Mouse (Mus musculus): Measurements from ENCODE around the gene Lrp10.

Lrp10 gene

DNA sequence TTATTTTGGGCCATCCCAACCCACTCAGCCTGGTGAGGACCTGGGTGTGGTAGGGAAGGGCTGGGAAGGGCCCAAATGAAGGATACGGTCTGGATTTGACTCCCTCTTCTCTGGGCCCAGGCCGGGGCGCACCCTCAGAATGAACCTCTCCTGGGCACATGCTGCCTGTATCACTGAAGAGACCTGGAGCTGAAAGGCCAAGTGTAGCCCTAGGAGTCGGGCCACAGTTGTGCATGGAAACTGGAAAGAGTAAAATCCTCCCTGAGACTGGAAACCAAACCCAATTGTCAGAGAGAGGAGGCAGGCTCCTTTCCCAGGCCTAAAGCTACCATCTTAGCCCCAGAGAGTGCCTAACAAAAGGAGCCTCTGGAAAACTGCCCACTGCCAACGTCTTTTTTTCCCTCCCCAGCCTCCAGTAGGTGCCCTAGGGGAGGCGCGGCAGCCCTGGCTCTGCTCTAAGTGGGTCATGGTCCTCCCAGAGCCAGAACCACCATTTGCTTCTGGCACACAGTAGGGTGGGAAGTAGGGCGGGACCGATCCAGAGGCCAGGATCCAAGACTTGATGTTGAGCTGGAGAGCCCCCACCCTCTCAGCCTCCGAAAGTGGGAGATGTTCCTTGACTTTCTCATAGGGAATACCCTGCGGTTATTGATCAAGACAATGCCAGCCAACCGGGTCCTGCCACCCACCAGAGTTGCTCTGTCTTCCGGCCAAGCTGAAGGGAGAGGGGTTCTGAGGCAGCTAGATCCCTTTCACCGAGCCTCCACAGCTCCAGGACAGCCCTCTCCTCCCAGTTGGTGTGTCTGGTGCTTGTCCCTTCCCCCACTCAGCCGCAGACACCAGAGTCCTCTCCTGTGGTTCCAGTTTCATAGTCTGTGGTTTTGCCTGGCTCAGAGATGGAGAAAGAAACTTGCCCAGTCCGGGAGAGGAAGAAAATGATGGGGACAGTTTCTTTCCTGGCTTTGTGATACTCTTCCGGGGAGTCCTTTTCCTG is 30.8 kb upstream of the Lrp10 start:
- DNase-seq (ENCODE audit: low read depth in 1 of 2, low spot score in 2 of 2): no peak

DNA sequence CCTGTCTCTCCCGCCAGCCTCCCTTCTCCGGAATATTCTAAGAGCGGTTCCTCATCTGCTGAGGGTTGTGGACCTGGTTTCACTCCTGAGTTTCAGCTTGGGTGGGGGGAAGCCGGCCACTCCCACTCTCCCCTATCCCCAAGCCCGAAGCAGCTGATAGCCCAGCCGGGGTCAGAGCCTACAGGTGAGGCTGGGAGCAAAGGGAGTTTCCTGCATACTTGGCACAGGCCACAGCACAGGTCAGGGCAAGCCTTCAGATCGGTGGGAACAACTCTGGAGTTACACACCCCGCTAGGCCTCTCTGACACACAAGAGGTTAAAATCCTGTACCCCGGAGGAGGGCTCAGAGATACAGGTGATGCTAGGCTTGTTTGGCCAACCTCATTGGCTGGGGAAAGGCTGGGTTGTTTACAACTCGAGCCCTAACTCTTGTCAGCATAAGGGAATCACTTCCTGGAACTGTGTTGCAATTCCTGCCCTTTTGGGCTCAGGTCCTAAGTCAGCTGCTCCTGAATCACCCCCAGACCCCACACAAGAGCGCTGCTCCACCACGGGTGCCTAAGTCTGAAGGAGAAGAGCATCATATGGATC is 29.9 kb upstream of the Lrp10 start:
- DNase-seq (ENCODE audit: low read depth in 1 of 2, low spot score in 2 of 2): no peak

DNA sequence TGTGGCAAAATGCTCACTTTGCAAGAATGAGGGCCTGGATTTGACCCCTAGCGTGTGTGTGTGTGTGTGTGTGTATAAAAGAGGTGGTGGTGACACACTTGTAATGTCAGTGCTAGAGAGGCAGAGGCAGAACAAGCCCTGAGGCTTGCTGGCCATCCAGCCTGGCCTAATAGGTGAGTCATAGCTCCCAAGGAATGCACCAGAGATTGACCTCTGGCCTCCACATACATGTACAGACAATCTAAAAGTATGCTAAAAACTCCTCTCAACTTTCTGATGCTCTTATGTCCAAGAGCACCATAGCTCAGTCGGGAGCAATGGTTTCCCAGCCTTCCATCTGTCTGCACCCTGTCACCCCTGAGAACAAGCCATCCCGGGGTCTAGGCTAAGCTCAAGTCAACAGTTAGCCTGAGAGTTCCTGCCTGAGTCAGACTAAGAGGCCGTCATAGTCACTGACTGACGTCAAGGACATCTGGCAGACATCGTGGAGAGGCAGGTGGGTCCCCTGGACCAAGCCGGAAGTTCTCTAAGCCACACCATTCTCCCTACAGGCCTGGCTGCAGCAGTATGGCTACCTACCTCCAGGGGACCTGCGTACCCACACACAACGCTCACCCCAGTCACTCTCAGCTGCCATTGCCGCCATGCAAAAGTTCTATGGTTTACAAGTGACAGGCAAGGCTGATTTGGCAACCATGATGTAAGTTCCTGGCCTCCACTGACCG is 28.6 kb upstream of the Lrp10 start:
- no peak for DNase-seq (ENCODE audit: low read depth in 1 of 2, low spot score in 2 of 2)

DNA sequence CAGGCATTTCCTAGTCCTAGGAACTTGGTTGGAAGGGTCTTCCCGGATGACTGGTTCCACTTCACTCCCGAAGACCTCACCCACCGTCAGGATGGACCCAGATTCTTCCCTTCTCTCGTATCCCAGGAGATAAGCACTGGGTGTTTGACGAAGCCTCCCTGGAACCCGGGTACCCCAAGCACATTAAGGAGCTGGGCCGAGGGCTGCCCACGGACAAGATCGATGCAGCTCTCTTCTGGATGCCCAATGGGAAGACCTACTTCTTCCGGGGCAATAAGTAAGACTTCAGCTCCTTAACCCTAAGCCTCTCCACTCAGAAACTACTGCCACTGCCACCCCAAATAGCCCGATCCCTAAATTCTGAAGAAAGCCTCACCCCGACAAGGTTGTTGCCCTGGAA is 24.8 kb upstream of the Lrp10 start:
- DNase-seq (ENCODE audit: low read depth in 1 of 2, low spot score in 2 of 2): no peak

DNA sequence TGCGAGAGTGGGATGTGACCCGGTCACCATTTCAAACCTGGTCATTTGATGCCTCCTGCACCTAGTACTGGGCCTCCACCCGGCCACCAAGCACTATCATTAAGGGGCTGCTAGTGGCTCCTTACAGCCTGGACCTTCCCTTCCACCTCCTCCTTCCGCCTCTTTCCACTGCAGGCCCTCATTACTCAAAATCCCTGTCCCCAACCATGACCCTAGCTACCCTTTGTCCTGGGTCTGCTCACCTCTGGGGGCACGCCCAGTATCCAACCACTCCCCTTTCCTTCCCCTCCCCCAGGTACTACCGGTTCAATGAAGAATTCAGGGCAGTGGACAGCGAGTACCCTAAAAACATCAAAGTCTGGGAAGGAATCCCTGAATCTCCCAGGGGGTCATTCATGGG is 24.3 kb upstream of the Lrp10 start:
- DNase-seq (ENCODE audit: low read depth in 1 of 2, low spot score in 2 of 2): no peak

DNA sequence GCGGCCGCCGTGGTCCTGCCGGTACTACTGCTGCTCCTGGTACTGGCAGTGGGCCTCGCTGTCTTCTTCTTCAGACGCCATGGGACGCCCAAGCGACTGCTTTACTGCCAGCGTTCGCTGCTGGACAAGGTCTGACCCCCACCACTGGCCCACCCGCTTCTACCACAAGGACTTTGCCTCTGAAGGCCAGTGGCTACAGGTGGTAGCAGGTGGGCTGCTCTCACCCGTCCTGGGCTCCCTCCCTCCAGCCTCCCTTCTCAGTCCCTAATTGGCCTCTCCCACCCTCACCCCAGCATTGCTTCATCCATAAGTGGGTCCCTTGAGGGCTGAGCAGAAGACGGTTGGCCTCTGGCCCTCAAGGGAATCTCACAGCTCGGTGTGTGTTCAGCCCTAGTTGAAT is 23.4 kb upstream of the Lrp10 start:
- no peak for DNase-seq (ENCODE audit: low read depth in 1 of 2, low spot score in 2 of 2)

DNA sequence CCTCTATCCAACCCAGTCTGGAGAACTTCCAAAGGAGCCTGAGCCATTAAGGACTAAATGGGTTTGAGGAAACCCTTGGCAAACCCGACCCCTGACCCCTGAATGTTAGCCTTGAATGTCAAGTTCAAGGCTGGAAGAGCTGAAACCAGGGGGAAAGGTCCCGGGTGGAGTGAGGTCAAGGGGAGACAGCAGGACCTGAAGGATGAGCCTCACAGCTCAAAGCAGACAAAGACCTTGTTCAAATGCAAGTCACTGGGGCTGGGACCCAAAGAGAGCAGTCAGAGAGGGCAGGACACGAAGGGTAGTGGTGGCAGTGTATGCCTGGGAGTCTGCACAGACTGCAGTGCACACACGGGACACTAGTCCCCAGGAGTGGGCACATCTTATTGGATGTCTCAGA is 22.6 kb upstream of the Lrp10 start:
- no peak for DNase-seq (ENCODE audit: low read depth in 1 of 2, low spot score in 2 of 2)

DNA sequence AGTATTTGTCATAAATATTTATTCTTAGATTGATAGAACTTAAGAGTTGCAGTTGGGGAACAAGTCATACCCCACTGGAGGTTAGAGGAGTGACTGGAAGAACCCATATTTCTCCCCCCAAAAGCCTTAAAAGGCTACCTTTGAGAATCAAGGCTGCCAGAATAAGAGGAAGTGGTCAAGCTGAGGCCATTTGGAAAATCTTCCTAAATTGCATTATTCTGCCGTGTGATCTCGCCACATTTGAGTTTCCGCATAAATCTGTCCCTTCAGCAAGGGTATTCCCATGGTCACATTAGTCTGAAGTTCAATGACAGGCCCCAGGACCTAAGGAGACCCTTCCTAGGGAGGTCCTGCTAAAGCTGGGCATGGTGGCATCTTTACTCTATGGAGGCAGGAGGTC is 21.4 kb upstream of the Lrp10 start:
- peak in 1 of 2 experiments; percentile 19 for DNase-seq (ENCODE audit: low read depth in 1 of 2, low spot score in 2 of 2)

DNA sequence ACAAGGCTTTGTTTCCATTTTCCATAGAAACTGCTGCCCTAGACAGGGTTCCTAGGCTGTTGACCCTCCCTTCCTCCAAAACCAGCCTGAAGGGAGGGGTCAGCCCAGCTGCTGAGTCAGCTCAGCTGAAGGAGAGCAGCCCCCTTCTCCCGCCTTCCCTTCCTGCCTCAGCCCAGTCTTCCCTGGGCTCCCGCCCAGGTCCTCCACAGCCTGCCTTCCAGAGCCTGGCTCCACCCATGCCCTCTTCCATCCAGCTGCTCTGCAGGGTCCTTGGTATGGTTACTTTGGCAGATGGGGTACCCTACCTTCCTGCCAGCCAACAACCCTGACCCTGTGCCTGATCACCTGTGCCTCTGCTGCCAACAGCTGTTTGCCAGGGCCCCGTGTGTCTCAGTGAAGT is 20.7 kb upstream of the Lrp10 start:
- DNase-seq (ENCODE audit: low read depth in 1 of 2, low spot score in 2 of 2): no peak

DNA sequence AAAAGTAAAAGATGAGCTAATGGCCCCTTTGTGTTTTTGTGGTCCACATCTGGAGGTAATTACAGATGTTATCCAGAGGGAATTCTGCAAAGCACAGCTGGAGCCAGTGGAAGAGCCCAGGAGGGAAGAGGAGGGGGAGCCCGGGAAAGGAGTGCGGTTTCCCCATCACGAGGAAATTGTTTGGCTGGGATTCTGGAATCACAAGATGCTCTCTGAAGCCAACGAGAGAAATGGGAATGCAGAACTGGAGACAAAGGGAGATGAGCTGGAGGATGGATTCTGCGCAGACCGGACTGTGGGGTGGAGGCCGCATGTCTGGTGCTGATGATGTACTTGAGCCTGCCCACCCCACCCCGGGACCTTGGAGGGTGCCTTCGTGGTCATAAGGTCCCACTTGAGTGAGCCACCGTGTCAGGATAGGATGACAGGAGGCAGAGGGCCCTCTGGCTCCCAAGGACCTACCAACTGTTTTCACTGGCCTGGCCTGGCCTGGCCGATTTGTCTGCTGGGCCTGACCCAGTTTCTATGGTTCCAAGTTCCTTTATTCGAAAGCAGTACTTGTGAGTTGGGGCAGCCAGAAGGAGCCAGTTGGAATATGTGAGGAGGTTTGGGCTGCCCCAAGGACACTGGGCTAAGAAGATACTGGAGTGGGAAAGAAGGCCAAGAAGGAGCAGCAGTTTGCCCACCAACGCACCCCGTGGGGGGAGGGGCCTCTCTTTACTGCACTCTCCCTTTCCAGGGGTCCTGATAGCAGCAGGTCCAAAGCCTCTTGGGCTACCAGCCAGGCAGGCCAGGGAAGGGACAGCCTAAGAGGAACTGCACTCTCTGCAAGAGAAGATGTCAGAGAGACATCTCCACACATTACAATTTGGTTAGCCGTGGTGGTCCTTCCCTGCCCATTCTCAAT is 20.0 kb upstream of the Lrp10 start:
- DNase-seq (ENCODE audit: low read depth in 1 of 2, low spot score in 2 of 2): no peak

DNA sequence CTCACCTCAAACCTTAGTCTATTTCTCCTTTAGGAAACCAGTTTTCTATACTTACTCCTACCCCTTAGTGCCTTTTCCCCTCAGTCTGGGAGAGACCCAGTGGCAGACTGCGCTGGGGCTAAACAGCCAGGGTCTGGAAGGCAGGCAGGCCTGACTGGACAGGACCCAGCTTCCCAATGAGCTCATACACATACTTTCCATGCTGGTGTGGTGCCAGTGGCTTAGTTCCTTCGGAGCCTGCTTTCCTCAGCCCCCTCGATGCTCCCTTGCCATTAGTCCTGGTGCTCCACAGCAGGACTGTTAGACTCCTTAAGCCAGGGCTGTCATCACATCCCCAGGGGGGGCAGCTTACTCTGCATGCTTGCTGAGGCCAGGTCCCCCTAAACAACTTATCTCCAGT is 18.5 kb upstream of the Lrp10 start:
- DNase-seq (ENCODE audit: low read depth in 1 of 2, low spot score in 2 of 2): no peak

DNA sequence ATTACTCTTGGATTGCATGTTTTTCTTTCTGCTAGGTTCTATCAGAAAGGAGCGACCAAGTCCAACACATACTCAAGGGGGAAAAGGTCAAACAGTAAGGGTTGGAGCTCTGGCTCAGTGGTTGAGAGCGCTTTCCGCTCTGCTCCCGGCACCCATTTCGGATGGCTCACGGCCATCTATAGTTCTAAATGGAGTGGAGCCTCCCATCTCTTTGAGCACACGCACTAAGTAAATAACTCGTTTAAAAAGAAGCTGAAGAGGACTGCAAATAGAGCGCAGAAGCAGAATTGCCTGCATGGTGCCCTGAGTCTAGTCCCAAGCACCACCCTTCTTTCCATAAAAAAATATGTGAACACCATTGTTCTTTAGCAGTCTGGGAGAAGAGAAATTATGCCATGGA is 10.4 kb upstream of the Lrp10 start:
- no peak for DNase-seq (ENCODE audit: low read depth in 1 of 2, low spot score in 2 of 2)

DNA sequence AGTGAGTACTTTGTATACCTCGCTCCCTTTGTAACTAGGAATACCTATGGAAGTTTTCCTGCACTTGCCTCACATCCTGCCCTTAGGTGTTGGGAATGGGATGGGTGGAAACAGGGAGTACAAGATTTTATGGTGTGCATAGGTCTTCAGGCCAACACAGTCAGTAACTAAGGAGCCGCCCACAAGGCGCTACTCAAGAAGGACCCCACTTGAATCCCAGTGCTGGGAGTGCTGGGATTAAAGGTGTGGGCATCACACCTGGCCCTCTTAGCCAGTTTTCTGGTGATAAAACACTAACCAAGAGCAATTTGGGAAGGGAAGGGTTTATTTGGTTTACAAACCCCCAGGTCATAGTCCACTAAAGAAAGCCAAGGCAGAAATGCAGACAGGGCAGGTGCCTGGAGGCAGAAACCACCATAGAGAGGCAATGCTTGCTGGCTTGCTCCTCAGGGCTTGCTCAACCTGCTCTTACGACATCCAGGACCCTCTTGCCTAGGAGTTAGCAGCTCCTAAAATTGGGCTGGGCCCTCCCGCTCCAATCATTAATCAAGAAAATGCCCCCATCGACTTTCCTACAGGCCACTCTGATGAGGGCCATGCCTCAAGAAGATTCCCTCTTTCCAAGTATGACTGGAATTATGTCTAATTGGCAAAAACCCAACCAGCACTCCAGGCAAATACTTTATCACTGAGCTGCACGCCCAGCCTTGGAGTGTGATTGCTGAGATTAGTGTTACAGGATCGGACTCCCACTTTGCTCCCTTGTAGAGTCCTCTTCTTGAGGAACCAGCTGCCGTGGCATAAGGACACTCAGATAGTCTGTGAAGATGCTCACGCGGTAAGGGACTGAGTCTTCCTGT is 9.0 kb upstream of the Lrp10 start:
- no peak for DNase-seq (ENCODE audit: low read depth in 1 of 2, low spot score in 2 of 2)

DNA sequence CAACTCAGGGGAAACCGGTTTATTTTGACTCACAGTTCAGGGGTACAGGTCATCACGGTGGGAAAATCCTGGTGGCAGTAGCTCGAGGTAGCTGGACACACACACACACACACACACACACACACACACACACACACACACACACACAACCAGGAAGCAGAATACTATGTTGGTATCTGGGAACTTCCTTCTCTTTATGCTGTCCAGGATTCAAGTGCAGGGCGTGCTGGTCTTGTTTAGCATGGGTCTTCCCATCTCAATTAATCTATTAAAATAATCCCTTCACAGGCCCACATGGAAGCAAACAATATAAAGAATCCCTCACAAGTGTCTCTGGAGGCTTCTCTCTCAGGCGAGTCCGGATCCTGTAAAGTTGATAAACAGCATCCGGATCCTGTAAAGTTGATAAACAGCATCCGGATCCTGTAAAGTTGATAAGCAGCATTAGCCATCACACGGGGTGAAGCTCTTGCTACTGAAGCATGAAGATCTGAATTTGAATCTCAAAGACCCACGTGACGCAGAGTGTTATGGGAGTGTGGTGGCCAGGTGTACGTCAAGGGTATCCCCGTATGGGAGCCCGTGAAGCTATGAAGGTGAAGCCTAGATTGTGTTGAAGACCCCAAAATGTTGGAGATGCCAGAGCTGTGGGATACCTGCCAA is 5.9 kb upstream of the Lrp10 start:
- DNase-seq (ENCODE audit: low read depth in 1 of 2, low spot score in 2 of 2): no peak

DNA sequence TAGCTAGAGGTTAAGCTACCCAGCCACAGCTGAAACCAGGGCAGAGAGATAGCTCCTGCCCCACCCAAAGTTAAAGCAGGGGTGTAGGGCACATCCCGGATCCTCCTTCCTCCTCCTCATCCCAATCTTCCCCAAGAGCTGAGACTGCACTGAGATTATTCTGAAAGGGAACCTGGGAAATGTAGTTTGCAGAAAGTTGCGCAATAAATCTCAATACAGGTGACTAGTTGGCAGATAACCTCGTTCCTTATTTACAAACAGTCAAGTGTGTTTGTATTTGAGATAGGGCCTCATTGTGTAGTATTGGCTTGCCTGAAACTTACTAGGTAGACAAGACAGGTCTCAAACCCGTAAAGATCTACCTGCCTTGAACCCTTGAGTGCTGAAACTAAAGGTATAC is 1.8 kb upstream of the Lrp10 start:
- DNase-seq (ENCODE audit: low read depth in 1 of 2, low spot score in 2 of 2): no peak

DNA sequence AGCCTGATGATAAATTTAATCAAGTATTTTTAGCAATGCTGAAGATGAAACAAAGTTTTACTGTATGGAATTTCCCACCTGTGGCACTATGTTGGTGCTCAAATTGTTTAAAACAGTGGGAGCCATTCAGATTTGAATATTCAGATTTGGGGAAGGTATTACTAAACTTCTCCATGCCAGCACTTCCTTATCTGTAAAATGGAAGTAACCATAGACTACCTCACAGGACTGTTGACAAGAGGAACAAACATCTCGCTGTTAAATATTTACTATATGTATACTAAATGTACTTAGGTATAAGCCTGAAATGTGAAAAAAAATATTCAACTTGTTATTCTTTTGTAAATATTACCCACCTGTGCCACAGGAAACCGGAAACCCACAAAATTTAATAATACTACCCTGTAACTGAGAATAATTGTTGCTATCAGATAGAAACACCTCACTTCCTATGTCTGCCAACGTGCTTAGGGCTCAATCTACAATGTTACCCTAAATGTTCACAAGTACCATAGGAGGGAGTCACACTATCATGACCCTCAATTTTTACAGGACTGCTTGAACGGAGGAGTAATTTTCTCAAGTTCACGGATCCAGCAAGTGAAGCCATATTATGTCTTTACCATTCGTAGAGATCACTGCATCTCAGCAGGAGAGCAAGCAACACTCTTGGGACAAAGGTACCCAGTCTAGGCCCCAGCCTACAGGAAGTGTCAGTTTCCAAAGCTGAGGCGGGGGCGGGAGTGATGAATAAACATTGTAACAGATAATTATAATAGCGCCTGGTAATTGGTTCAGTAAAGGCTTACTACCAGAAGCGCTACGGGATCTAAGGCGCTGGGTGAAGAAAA is 604 bp upstream of the Lrp10 start:
- no peak for DNase-seq (ENCODE audit: low read depth in 1 of 2, low spot score in 2 of 2)

DNA sequence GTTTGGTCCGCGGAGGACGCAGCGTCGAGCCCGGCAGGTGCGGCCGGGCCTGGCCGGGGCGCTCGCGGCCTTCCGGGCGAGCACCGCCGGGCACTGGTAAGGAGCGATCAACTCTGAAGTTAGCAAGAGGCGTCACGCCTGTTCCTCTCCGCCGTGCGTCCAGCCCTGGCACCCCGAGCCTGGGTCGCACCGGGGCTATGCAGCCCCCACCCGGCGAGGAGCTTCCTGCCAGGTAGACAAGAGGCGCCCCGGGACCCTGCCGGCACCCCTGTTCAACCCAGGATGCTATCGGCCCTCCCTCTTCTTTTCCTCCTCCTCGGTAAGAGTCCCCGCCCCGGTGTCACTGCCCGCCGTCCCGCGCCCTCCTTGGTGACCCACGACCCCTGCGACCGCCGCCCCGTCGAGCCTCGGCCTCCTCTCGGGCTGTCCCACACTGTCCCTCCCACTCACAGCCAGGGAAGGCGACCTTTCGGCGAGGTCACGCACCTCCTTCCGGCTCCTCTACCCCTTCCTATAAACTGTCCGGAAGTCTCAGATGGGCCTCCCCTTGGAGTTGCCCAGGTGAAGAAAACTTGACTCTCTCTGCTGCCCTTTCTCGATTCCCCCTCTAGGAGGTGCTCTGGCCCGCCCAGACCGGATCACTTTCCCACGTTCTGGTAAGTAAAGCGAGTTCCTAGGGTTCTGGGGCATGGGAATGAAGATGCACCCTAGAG is 512 bp downstream of the Lrp10 start:
- DNase-seq (ENCODE audit: low read depth in 1 of 2, low spot score in 2 of 2): peak; percentile 22 to 43

DNA sequence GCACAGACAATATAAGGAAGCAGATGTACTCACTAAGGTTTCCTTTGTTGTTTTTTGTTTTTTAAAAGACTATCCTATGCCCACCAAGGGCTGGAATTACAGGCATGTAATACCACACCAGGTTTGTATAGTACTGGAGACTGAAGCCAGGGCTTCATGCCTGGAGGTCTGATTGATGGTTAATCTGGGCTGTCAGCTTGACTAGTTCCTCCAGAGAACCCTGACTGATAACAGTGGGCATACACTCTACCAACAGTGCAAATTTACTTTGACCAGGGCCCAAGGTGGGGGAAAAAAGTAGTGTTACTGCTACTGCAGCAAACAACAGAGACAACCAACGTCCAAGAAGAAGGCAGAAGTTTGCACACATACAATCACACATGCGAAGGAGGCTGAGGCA is 7.5 kb downstream of the Lrp10 start:
- no peak for DNase-seq (ENCODE audit: low read depth in 1 of 2, low spot score in 2 of 2)

All from monocyte, adult 2 months (primary cell).